ENCODE assay signal across 8 mouse cellular contexts in genomic region chr12:17750500-17750899, GRCm38 (mm10). TPM values are rescaled to one million over a fixed set of nuclear protein-coding genes. Genes with fewer than 3 reads are reported as not detected.
DNase-seq lines count a peak whose midpoint lies in the region; ATAC-seq lines count a peak whose summit lies in the region.

No protein-coding gene starts in this region.

- peak; percentile 73 for ATAC-seq in inflammation-experienced regulatory T-cells, adult 6 months

- peak; percentile 60 for DNase-seq in adrenal gland, postnatal 14 days
- DNase-seq in adrenal gland, adult 8-10 months: no peak
- DNase-seq in ovary, postnatal 36 days (ENCODE audit: low spot score): peak; percentile 45
- DNase-seq in ovary, adult 18-20 months (ENCODE audit: low spot score): no peak
- DNase-seq in naive thymus-derived CD4-positive, alpha-beta T cell, adult 2 months (ENCODE audit: low read depth): peak; percentile 27
- DNase-seq in frontal cortex, postnatal 36 days (ENCODE audit: low spot score in 2 of 2): no peak
- no peak for DNase-seq in cerebellum, adult 9-11 months

RNA-seq across cellular contexts. Expression of gene Hpcal1, which starts 59.8 kb away (rescaled TPM):
- 26.8 and 33.4 TPM in 2 replicates for total RNA-seq in adrenal gland, postnatal 14 days (2021)
- 10 to 100 TPM; 18.8 to 34.0 (median 25.4) TPM for total RNA-seq in adrenal gland, adult 8-10 months (2022)
- polyA plus RNA-seq in inflammation-experienced regulatory T-cells, adult 6 months (2017; shearing (Covaris generic)): 100 to 1,000 TPM in 1 of 3 experiments, 10 to 100 TPM in 2; 55.6 to 103 (median 69.5) TPM

Comparison
In these comparisons a context has a peak if more than half of its experiments do, and no peak if none do; other contexts are left out.
1. DNase-seq: peak in adrenal gland, postnatal 14 days (single experiment), ovary, postnatal 36 days (single experiment) and naive thymus-derived CD4-positive, alpha-beta T cell, adult 2 months (single experiment); none in adrenal gland, adult 8-10 months (single experiment), ovary, adult 18-20 months (single experiment), frontal cortex, postnatal 36 days (0 of 2) and cerebellum, adult 9-11 months (single experiment).